Mouse (Mus musculus): Measurements from ENCODE around the gene Sdhaf2. TPM values are rescaled to one million over a fixed set of nuclear protein-coding genes. Genes with fewer than 3 reads are reported as not detected.

The Sdhaf2 gene
- total RNA-seq, 2 experiments from 2014 or later, result 53.6 to 60.8 TPM

Other genes with a start within 250 kb of the Sdhaf2 start
- 10 to 100 TPM; 92.4 to 94.3 TPM for gene Dagla, start 221.3 kb downstream of the Sdhaf2 start, total RNA-seq (2021)
- 100 to 1,000 TPM; 331 to 365 TPM for gene Syt7, start 137.1 kb downstream of the Sdhaf2 start, total RNA-seq (2021)
- 10 to 100 TPM; 16.3 to 21.2 TPM for gene Lrrc10b, start 68.7 kb downstream of the Sdhaf2 start, total RNA-seq (2021)
- 1 to 10 TPM in 1 of 2 experiments, under 1 TPM in 1; 0.86 to 1.2 TPM for gene Ppp1r32, start 43.2 kb downstream of the Sdhaf2 start, total RNA-seq (2021)
- gene Cpsf7, start 876 bp downstream of the Sdhaf2 start, total RNA-seq (2021), result 10 to 100 TPM; 67.8 to 88.8 TPM
- gene Tmem216, start 30.1 kb upstream of the Sdhaf2 start, total RNA-seq (2021), result 10 to 100 TPM; 11.1 to 12.7 TPM
- 10 to 100 TPM; 11.8 to 13.9 TPM for gene Cyb561a3, start 51.0 kb upstream of the Sdhaf2 start, total RNA-seq (2021)
- 10 to 100 TPM; 11.6 to 16.5 TPM for gene Tmem138, start 51.2 kb upstream of the Sdhaf2 start, total RNA-seq (2021)
- gene Ddb1, start 79.2 kb upstream of the Sdhaf2 start, total RNA-seq (2021), result 100 to 1,000 TPM; 193 to 209 TPM
- 10 to 100 TPM; 20.0 to 23.1 TPM for gene Tkfc, start 79.5 kb upstream of the Sdhaf2 start, total RNA-seq (2021)
- gene Vwce, start 108.1 kb upstream of the Sdhaf2 start, total RNA-seq (2021), result under 1 TPM; 0.35 to 0.66 TPM
- not detected for gene Pga5, start 151.9 kb upstream of the Sdhaf2 start, total RNA-seq (2021)
- gene Vps37c, start 162.6 kb upstream of the Sdhaf2 start, total RNA-seq (2021), result 10 to 100 TPM; 23.0 to 23.2 TPM
- not detected for gene Cd5, start 212.9 kb upstream of the Sdhaf2 start, total RNA-seq (2021)

Data from left cerebral cortex, postnatal 36 days (tissue).